Mouse (Mus musculus) lung, postnatal 4 days (tissue): ENCODE measurements around the gene Ddx43.

Experiments
- DNase-seq, 2 experiments: peaks; one replicate each; pipeline ENCODE4 v3.0.0; 2021

Gene Ddx43

GRCm38 (mm10) chr9:78447973-78448873 lies 52.6 kb downstream of the Ddx43 start, which contains the start of the genes Mto1 and Gm17324:
TSS of gene Mto1 (plus strand) at chr9:78448208.
TSS of gene Gm17324 (minus strand) at chr9:78448786.
- DNase-seq, result peak; percentile 92 to 93

GRCm38 (mm10) chr9:78450404-78450803 lies 54.8 kb downstream of the Ddx43 start:
- no peak for DNase-seq

- peak; percentile 57 to 59 for DNase-seq
Observed at GRCm38 (mm10) chr9:78451382-78451781, 55.8 kb downstream of the Ddx43 start.

GRCm38 (mm10) chr9:78457026-78457425 lies 61.4 kb downstream of the Ddx43 start:
- DNase-seq, result no peak

GRCm38 (mm10) chr9:78463337-78463736 lies 67.8 kb downstream of the Ddx43 start:
- no peak for DNase-seq

- DNase-seq, result no peak
Observed at GRCm38 (mm10) chr9:78465725-78466124, 70.1 kb downstream of the Ddx43 start.
